Mouse (Mus musculus) cortical plate, adult 2 months (tissue): Measurements from ENCODE around the gene Olfr1314. TPM values are rescaled to one million over a fixed set of nuclear protein-coding genes. Genes with fewer than 3 reads are reported as not detected.

Experiments
- H3K27ac ChIP-seq: fragments of 200-500 bp; 2 replicates; pipeline ENCODE4 v1.5.1; 2012; ENCODE audit warnings: low read length, control low read depth, inconsistent platforms; ENCODE audit not compliant: insufficient read depth
- H3K4me1 ChIP-seq: fragments of 200-500 bp; 2 replicates; pipeline ENCODE4 v1.6.1; 2011; ENCODE audit warnings: low read length; ENCODE audit not compliant: control insufficient read depth, insufficient read depth
- H3K4me3 ChIP-seq: fragments of 200-500 bp; 2 replicates; pipeline ENCODE4 v1.5.1; 2011; ENCODE audit warnings: mild to moderate bottlenecking, low read length, control low read depth; ENCODE audit not compliant: insufficient read depth
- CTCF ChIP-seq: fragments of 200-500 bp; IDR thresholded peaks from 2 replicates; pipeline ENCODE4 v1.5.1; 2011; ENCODE audit warnings: mild to moderate bottlenecking, control low read depth, low read length; ENCODE audit not compliant: insufficient read depth; ENCODE audit errors: extremely low read depth
- POLR2A ChIP-seq: fragments of 200-500 bp; IDR thresholded peaks from 2 replicates; pipeline ENCODE4 v1.6.1; 2011; ENCODE audit warnings: mild to moderate bottlenecking, low read length, control low read depth; ENCODE audit not compliant: insufficient read depth; ENCODE audit errors: extremely low read depth
- polyA plus RNA-seq: library from polyadenylated mRNA; depleted of rRNA; stranded (reverse); fragments of >200 nt; gene quantifications from 2 replicates; pipeline ENCODE4 v1.2.3, GENCODE M21; 2012; rRNA removed

The Olfr1314 gene
- polyA plus RNA-seq = not detected in 2 replicates

GRCm38 (mm10) chr2:112096681-112097080 is at the start of gene Olfr1314:
Gene Olfr1314, minus strand, starts transcription at chr2:112096781.
- Histone ChIP-seq H3K4me1 (no peaks in the 10 kb centered on the region), H3K27ac (no peak within 1 kb of the TSS), H3K4me3 (no peak within 1 kb of the TSS)
- TF ChIP-seq CTCF (no peak), POLR2A (no peak)

DNA sequence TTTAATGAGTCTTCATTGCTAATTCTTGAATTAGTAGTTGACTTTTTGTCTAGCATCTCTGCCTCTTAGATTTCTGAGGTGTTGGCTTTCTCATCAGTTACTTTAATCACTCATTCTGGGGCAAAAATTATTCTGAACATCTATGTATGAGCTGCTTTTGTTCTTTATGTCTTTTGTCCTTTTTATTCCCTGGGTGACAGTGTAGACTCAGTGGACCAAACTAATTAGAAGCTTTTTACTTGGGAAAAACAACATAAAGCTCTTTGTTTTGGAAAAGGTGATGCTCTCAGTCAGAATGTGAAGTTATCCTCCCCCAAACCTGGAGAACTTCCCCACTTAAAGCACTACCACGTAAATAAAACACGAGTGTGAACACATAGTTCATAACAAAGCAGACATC is 43.4 kb upstream of the Olfr1314 start, which contains the start of gene Olfr1317:
TSS of gene Olfr1317 (plus strand) at position 301 of the 400 bp plus-strand sequence.
- no peak within 1 kb of the TSS for H3K27ac ChIP-seq
- TF ChIP-seq POLR2A (no peak), CTCF (no peak)
- H3K4me1 ChIP-seq = no peaks in the 10 kb centered on the region
- no peak within 1 kb of the TSS for H3K4me3 ChIP-seq

GRCm38 (mm10) chr2:112134877-112135276 is 38.3 kb upstream of the Olfr1314 start, which contains the start of gene Olfr1316:
Gene Olfr1316, minus strand, starts transcription at chr2:112134977.
- no peak within 1 kb of the TSS for H3K4me3 ChIP-seq
- H3K4me1 ChIP-seq = no peaks in the 10 kb centered on the region
- no peak within 1 kb of the TSS for H3K27ac ChIP-seq
- TF ChIP-seq POLR2A (no peak), CTCF (no peak)

GRCm38 (mm10) chr2:112115340-112115739 is 18.8 kb upstream of the Olfr1314 start, which contains the start of gene Olfr1315-ps1:
Gene Olfr1315-ps1, minus strand, starts transcription at chr2:112115440.
- H3K27ac ChIP-seq = no peak within 1 kb of the TSS
- no peak for TF ChIP-seq POLR2A
- no peak for TF ChIP-seq CTCF
- H3K4me3 ChIP-seq = no peak within 1 kb of the TSS
- H3K4me1 ChIP-seq = no peaks in the 10 kb centered on the region

DNA sequence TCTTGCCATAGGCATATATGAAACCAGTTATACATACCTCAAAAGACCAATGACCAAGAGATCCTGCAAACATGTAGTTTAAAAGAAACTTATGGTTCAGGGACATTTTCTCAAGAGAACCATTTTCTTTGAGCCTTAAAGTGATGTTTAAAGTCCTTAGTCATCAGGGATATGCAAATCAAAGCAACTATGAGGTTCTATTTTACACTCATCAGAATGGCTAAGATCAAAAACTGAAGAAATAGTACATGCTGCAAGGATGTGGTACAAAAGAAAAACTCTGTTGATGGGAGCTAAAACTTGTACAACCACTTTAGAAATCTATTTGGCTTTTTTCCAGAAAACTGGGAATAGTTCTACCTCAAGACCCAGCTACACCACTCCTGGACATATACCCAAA is 18.8 kb downstream of the Olfr1314 start, which contains the start of gene Olfr1313:
TSS of gene Olfr1313 (minus strand) at position 101 of the 400 bp plus-strand sequence.
- no peak within 1 kb of the TSS for H3K27ac ChIP-seq
- no peak for TF ChIP-seq CTCF
- TF ChIP-seq POLR2A = no peak
- H3K4me3 ChIP-seq = no peak within 1 kb of the TSS
- no peaks in the 10 kb centered on the region for H3K4me1 ChIP-seq

- Histone ChIP-seq H3K27ac (no peak within 1 kb of the TSS), H3K4me1 (no peaks in the 10 kb centered on the region), H3K4me3 (no peak within 1 kb of the TSS)
- no peak for TF ChIP-seq POLR2A
- no peak for TF ChIP-seq CTCF
These were observed 46.4 kb downstream of the Olfr1314 start, which contains the start of gene Olfr1312 for GRCm38 (mm10) chr2:112050138-112050537. Gene Olfr1312, minus strand, starts transcription at chr2:112050238.

Other genes with a start within 250 kb of the Olfr1314 start
- not detected in 2 replicates for gene Olfr1305, start 219.6 kb downstream of the Olfr1314 start, polyA plus RNA-seq
- gene Olfr1306, start 180.5 kb downstream of the Olfr1314 start, polyA plus RNA-seq = not detected in 2 replicates
- not detected in 2 replicates for gene Olfr1307, start 147.3 kb downstream of the Olfr1314 start, polyA plus RNA-seq
- not detected in 2 replicates for gene Olfr1308, start 131.8 kb downstream of the Olfr1314 start, polyA plus RNA-seq
- not detected in 2 replicates for gene Olfr1309, start 106.5 kb downstream of the Olfr1314 start, polyA plus RNA-seq
- not detected in 2 replicates for gene Olfr1310, start 84.1 kb downstream of the Olfr1314 start, polyA plus RNA-seq
- gene Olfr1311, start 72.4 kb downstream of the Olfr1314 start, polyA plus RNA-seq = not detected in 2 replicates
- not detected in 2 replicates for gene Olfr1312, start 46.5 kb downstream of the Olfr1314 start, polyA plus RNA-seq
- not detected in 2 replicates for gene Olfr1313, start 18.9 kb downstream of the Olfr1314 start, polyA plus RNA-seq
- not detected in 2 replicates for gene Olfr1315-ps1, start 18.7 kb upstream of the Olfr1314 start, polyA plus RNA-seq
- not detected in 2 replicates for gene Olfr1316, start 38.2 kb upstream of the Olfr1314 start, polyA plus RNA-seq
- not detected in 2 replicates for gene Olfr1317, start 43.5 kb upstream of the Olfr1314 start, polyA plus RNA-seq
- gene Olfr1318, start 57.4 kb upstream of the Olfr1314 start, polyA plus RNA-seq = not detected in 2 replicates
- gene Lpcat4, start 142.7 kb upstream of the Olfr1314 start, polyA plus RNA-seq = 332 and 337 TPM in 2 replicates
- 0.08 and 0.10 TPM in 2 replicates for gene Nutm1, start 162.5 kb upstream of the Olfr1314 start, polyA plus RNA-seq
- gene Nop10, start 165.1 kb upstream of the Olfr1314 start, polyA plus RNA-seq = 92.6 and 101 TPM in 2 replicates
- gene Slc12a6, start 169.0 kb upstream of the Olfr1314 start, polyA plus RNA-seq = 109 and 113 TPM in 2 replicates
- 0.13 and 0.15 TPM in 2 replicates for gene Gm21985, start 169.5 kb upstream of the Olfr1314 start, polyA plus RNA-seq